Mouse (Mus musculus) G1E (cell line): ENCODE data around the gene S1pr5. TPM values are rescaled to one million over a fixed set of nuclear protein-coding genes. Genes with fewer than 3 reads are reported as not detected.
A peak's percentile ranks its signal among the peaks of the same experiment; 100 is the strongest.

Source experiments
- ATAC-seq: 2 replicates; pipeline ENCODE4 v1.8.0; 2016; ENCODE audit warnings: mild to moderate bottlenecking; ENCODE audit not compliant: insufficient number of reproducible peaks, poor library complexity, low FRiP score, severe bottlenecking; ENCODE audit errors: extremely low read depth
- DNase-seq: peaks from one replicate; pipeline ENCODE4 v3.0.0; 2012; ENCODE audit warnings: low spot score
- H3K27me3 ChIP-seq: 2 replicates; pipeline ENCODE4 v1.6.1; 2012; ENCODE audit warnings: mild to moderate bottlenecking, low read length, inconsistent platforms; ENCODE audit not compliant: insufficient read depth
- H3K36me3 ChIP-seq: replicated peaks from 2 replicates; pipeline ENCODE3; 2012; ENCODE audit warnings: mild to moderate bottlenecking, inconsistent platforms
- H3K4me1 ChIP-seq: 2 replicates; pipeline ENCODE4 v1.6.1; 2012; ENCODE audit warnings: low read depth, low read length, inconsistent platforms, mixed read lengths; ENCODE audit not compliant: insufficient read depth
- H3K4me3 ChIP-seq: 2 replicates; pipeline ENCODE4 v1.5.1; 2012; ENCODE audit warnings: low read depth, mild to moderate bottlenecking, inconsistent platforms, low read length, moderate library complexity, mixed read lengths
- H3K9me3 ChIP-seq: replicated peaks from 2 replicates; pipeline ENCODE4 v1.6.1; 2012; ENCODE audit warnings: inconsistent platforms
- CTCF ChIP-seq: IDR thresholded peaks from 2 replicates; pipeline ENCODE4 v1.5.1; 2012; ENCODE audit warnings: low read depth, low read length, inconsistent platforms, mixed read lengths
- GATA1 ChIP-seq: IDR thresholded peaks from 2 replicates; pipeline ENCODE4 v1.6.1; 2012; ENCODE audit warnings: borderline replicate concordance, low read length, inconsistent platforms, mixed read lengths
- GATA2 ChIP-seq: IDR thresholded peaks from 2 replicates; pipeline ENCODE4 v1.6.1; 2012; ENCODE audit warnings: low read depth, low read length, inconsistent platforms, borderline replicate concordance
- POLR2AphosphoS5 ChIP-seq: IDR thresholded peaks from 2 replicates; pipeline ENCODE4 v1.6.1; 2012; ENCODE audit warnings: low read depth, low read length, inconsistent platforms; ENCODE audit not compliant: insufficient replicate concordance
- TAL1 ChIP-seq: conservative IDR thresholded peaks from 2 replicates; pipeline ENCODE4 v1.6.1; 2012; ENCODE audit warnings: low read depth, low read length, inconsistent platforms, mixed read lengths
- polyA plus RNA-seq: library from polyadenylated mRNA; stranded (reverse); fragments of >175 nt; gene quantifications from 2 replicates; pipeline ENCODE4 v1.2.3, GENCODE M21; 2012
- total RNA-seq, 2 experiments: library from RNA; stranded (forward) in 1 of 2; stranded (reverse) in 1 of 2; fragments of 200-1000 nt in 1 of 2; fragments of >200 nt in 1 of 2; fragmentation: Nextera tagmentation in 1 of 2; gene quantifications; 2 replicates each; pipeline ENCODE4 v1.2.3; 2014 to 2017

S1pr5 gene
- total and polyA plus RNA-seq, 3 experiments, result 0.11 TPM; not detected in 2

GRCm38 (mm10) chr9:21288404-21289336 is 40.4 kb upstream of the S1pr5 start:
- no peaks in the 10 kb centered on the region for H3K9me3 ChIP-seq
- ATAC-seq (no peak), DNase-seq (no peak)
- peaks cover 52% of the 10 kb centered on the region for H3K4me1 ChIP-seq
- peaks cover 43% of the 10 kb centered on the region for H3K36me3 ChIP-seq
- H3K27me3 ChIP-seq, result no peaks in the 10 kb centered on the region
- TF ChIP-seq POLR2AphosphoS5 (no peak), GATA1 (no peak), TAL1 (no peak), GATA2 (no peak), CTCF (no peak)
- H3K4me3 ChIP-seq, result peak overlapping the region; percentile 87; the same call in 1 of the 2 replicates

DNA sequence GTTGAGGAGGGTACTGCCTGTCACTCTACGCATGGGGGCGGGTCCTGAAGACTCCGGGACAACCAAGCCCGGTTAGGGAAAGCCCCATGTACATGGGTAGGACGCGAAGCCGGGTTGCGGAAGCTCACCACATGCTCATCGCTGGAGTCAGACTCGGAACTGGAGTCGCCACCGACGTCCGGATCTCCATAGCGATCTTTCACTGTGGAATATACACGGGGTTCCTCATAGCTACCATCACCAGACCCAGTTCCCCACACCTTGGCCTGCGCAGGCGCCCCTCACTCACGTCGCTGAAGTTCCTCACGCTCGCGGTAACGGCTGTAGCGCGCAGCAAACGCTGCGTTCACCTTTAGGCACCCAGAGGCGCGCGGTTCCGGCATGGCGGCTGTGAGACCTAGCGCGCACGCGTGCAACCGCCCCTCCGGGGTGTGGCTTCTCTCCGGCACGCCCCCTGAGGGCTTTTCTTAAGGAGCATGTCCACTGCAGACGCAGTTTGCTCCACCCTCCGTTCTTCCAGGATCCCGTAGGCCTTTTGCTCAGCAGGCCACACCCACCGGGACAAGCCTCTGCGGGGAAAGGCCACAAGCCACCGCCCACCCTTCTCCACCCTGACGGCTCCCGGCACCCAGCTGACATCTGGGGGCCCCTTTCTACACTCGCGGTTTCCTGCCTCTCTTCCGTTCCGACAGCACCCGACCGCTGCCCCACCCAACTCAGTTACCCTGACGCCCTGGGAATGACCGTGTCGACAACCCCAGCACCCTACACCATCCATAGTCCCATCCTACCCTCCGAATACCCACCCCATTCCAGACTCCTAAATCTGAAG is 39.5 kb upstream of the S1pr5 start, which contains the start of gene Kri1:
Kri1 (minus strand) TSS at position 399 of the 832 bp plus-strand sequence.
- H3K36me3 ChIP-seq, result peaks cover 50% of the 10 kb centered on the region
- no peaks in the 10 kb centered on the region for H3K9me3 ChIP-seq
- DNase-seq (peak; percentile 95), ATAC-seq (peak; percentile 75)
- H3K4me1 ChIP-seq, result peaks cover 52% of the 10 kb centered on the region
- no peaks in the 10 kb centered on the region for H3K27me3 ChIP-seq
- H3K4me3 ChIP-seq, result peak within 1 kb of the TSS; percentile 87
- TF ChIP-seq POLR2AphosphoS5, result 0 out of 2 replicates have a peak, but pooled peaks have one; percentile 63
- no peak for TF ChIP-seq CTCF

- Histone ChIP-seq H3K4me1 (peaks cover 47% of the 10 kb centered on the region), H3K36me3 (peaks cover 61% of the 10 kb centered on the region), H3K4me3 (peak overlapping the region; percentile 87), H3K27me3 (no peaks in the 10 kb centered on the region), H3K9me3 (no peaks in the 10 kb centered on the region)
- no peak for ATAC-seq
- TF ChIP-seq TAL1, result no peak
- TF ChIP-seq POLR2AphosphoS5, result no peak
- no peak for TF ChIP-seq CTCF
- no peak for TF ChIP-seq GATA1
- TF ChIP-seq GATA2, result no peak
- DNase-seq, result no peak
Measured at GRCm38 (mm10) chr9:21286753-21287152, 38.5 kb upstream of the S1pr5 start.

DNA sequence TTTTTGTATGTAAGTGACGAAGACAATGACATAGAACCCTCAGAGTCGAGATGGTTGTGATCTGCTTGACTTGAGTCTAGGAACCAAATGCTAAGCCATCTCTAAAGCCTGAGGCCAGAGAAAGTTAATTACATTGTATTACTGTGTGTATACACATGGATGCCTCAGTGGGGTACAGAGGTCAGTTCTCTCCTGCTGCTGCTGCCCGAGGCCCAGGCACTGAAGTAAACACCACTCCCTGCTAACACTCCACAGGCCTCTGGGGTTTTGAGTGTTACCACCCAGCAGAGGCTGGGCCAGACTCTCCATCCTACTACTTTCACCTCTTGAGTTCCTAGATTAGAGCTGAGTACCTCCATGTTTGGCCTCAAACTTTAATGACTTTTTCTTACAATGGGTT is 35.8 kb upstream of the S1pr5 start:
- TF ChIP-seq TAL1 (no peak), CTCF (no peak), GATA2 (no peak), GATA1 (no peak)
- Histone ChIP-seq H3K4me1 (peaks cover 39% of the 10 kb centered on the region), H3K36me3 (peaks cover 83% of the 10 kb centered on the region), H3K27me3 (no peaks in the 10 kb centered on the region), H3K9me3 (no peaks in the 10 kb centered on the region), H3K4me3 (no peak overlapping the region)
- DNase-seq, result no peak
- ATAC-seq, result no peak

DNA sequence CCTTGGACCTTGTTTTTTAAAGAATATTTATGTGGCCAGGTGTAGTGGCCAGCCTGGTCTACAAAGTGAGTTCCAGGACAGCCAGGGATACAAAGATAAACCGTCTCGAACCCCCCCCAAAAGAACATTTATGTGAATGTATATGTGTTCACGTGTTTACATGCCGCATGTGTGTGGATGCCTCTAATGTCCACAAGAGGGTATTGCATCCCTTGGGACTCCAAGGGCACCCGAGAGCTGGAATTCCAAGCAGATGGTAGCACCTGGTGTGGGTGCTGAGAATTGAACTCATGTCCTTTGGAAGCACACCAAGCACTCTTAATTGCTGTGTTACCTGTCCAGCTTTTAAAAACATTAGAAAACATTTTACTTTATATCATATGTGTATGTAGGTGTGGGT is 35.3 kb upstream of the S1pr5 start:
- Histone ChIP-seq H3K4me3 (no peak overlapping the region), H3K9me3 (no peaks in the 10 kb centered on the region), H3K4me1 (peaks cover 37% of the 10 kb centered on the region), H3K27me3 (no peaks in the 10 kb centered on the region), H3K36me3 (peaks cover 83% of the 10 kb centered on the region)
- TF ChIP-seq CTCF (no peak), GATA1 (no peak), POLR2AphosphoS5 (no peak), TAL1 (no peak), GATA2 (no peak)
- DNase-seq (no peak), ATAC-seq (no peak)

DNA sequence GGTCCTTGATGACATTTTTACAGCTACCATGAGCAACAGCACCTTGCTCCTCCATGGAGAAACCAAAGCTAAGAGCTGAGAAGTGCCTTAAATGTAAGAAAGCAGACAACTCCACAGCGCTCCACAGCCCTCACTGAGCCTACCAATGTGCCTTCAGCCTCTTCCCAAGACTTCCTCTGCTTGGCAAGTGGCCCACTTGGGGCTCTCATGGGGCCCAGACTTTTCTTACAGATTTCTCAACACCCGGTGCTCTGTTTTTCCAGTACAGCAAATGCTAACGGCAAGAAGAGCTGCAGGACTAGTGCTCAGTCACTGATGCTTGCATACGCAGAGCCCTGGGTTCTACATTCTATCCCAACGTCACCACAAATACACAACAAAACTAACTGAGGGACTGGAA is 29.5 kb upstream of the S1pr5 start:
- H3K36me3 ChIP-seq, result peaks cover 99% of the 10 kb centered on the region
- TF ChIP-seq GATA2 (no peak), GATA1 (no peak), CTCF (no peak), POLR2AphosphoS5 (no peak), TAL1 (no peak)
- no peak for DNase-seq

More for the DNA sequence above, 29.5 kb upstream of the S1pr5 start:
- Histone ChIP-seq H3K4me3 (no peak overlapping the region), H3K9me3 (no peaks in the 10 kb centered on the region), H3K4me1 (peaks cover 53% of the 10 kb centered on the region), H3K27me3 (no peaks in the 10 kb centered on the region)
- no peak for ATAC-seq
